Mouse (Mus musculus) neural tube, embryonic 13.5 days (tissue): ENCODE measurements around the gene Ipmk. TPM values are rescaled to one million over a fixed set of nuclear protein-coding genes. Genes with fewer than 3 reads are reported as not detected.
"Not testable (repeated sequence)": the region's sequence is repeated elsewhere in the genome, so short reads cannot be mapped to it uniquely, and the experiment has no call there.

ENCODE experiments used
- ATAC-seq: fragments of 200-750 bp; cut with Nextera tagmentation; 2 replicates; pipeline ENCODE4 v1.8.0; 2017; ENCODE audit warnings: low read depth, mild to moderate bottlenecking, moderate TSS enrichment, moderate library complexity
- H3K27ac ChIP-seq: fragments of 300-500 bp; sonication (generic); replicated peaks from 2 replicates; pipeline ENCODE4 v1.5.1; 2015; ENCODE audit warnings: moderate library complexity, mild to moderate bottlenecking, inconsistent platforms
- H3K27me3 ChIP-seq: fragments of 300-500 bp; sonication (generic); 2 replicates; pipeline ENCODE4 v1.6.1; 2015; ENCODE audit warnings: mild to moderate bottlenecking, inconsistent platforms
- H3K36me3 ChIP-seq: fragments of 300-500 bp; sonication (generic); 2 replicates; pipeline ENCODE4 v1.6.1; 2015; ENCODE audit warnings: mild to moderate bottlenecking, inconsistent platforms
- H3K4me1 ChIP-seq: fragments of 300-500 bp; sonication (generic); replicated peaks from 2 replicates; pipeline ENCODE4 v1.6.1; 2015; ENCODE audit warnings: inconsistent platforms
- H3K4me2 ChIP-seq: fragments of 300-500 bp; sonication (generic); 2 replicates; pipeline ENCODE4 v1.6.1; 2015; ENCODE audit warnings: inconsistent platforms, mild to moderate bottlenecking, moderate library complexity
- H3K4me3 ChIP-seq: fragments of 300-500 bp; sonication (generic); 2 replicates; pipeline ENCODE4 v1.5.1; 2015; ENCODE audit warnings: mild to moderate bottlenecking, inconsistent platforms
- H3K9ac ChIP-seq: fragments of 300-500 bp; sonication (generic); 2 replicates; pipeline ENCODE4 v1.6.1; 2015; ENCODE audit warnings: moderate library complexity, mild to moderate bottlenecking, inconsistent platforms
- H3K9me3 ChIP-seq: fragments of 300-500 bp; sonication (generic); 2 replicates; pipeline ENCODE4 v1.6.1; 2016; ENCODE audit warnings: inconsistent platforms
- WGBS: fragments of 180-500 bp; shearing (Covaris S2); methylation state at CpG from one replicate; pipeline ENCODE4 v1.1.7; 2015; 5-methylcytosine and 5-hydroxymethylcytosine counted together
- polyA plus RNA-seq: library from polyadenylated mRNA; unstranded; fragments of >200 nt; fragmentation: Nextera tagmentation; extraction: Ambion mirVana; gene quantifications from 2 replicates; pipeline ENCODE4 v1.2.1, GENCODE M21; 2015

Ipmk gene
- polyA plus RNA-seq, 1 experiment from 2014 or later: 16.0 TPM

DNA sequence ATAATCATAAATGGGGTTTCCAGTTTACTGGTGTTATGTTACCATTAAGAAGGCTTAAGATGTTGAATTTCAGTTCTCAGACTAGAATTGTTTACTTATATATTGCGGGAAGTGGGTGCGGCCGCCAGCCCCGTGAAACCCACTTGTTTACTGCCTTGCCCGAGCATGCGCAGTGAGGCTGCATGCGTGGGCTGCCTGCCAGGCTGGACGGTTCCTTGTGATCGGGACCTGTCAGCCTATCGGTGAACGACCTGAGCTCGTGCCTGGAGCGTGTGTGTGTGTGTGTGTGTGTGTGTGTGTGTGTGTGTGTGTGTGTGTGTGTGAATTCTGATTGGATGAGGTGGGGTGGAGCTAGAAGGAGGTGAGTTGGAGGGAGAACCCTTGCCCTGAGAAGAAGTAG is 114.8 kb downstream of the Ipmk start:
- not testable (repeated sequence) for H3K27ac ChIP-seq, H3K9ac ChIP-seq, H3K4me2 ChIP-seq, H3K4me1 ChIP-seq, H3K9me3 ChIP-seq, H3K36me3 ChIP-seq, H3K27me3 ChIP-seq, ATAC-seq, H3K4me3 ChIP-seq
- WGBS: 93% methylated on average over 13 of the region's 13 CpGs

GRCm38 (mm10) chr10:71464417-71464816 is 116.9 kb downstream of the Ipmk start:
- no peak for ATAC-seq
- Histone ChIP-seq H3K9me3 (no peaks in the 10 kb centered on the region), H3K27me3 (no peaks in the 10 kb centered on the region), H3K27ac (no peak overlapping the region), H3K4me3 (no peak overlapping the region), H3K4me1 (no peaks in the 10 kb centered on the region), H3K9ac (no peak overlapping the region), H3K4me2 (no peak overlapping the region), H3K36me3 (no peaks in the 10 kb centered on the region)
- 89% methylated on average over 6 of the region's 6 CpGs for WGBS

GRCm38 (mm10) chr10:71468315-71468714 is 120.8 kb downstream of the Ipmk start:
- Histone ChIP-seq H3K9ac (no peak overlapping the region), H3K4me1 (no peaks in the 10 kb centered on the region), H3K9me3 (no peaks in the 10 kb centered on the region), H3K27me3 (no peaks in the 10 kb centered on the region), H3K27ac (no peak overlapping the region), H3K4me3 (no peak overlapping the region), H3K36me3 (no peaks in the 10 kb centered on the region), H3K4me2 (no peak overlapping the region)
- ATAC-seq: no peak
- 95% methylated on average over 3 of the region's 3 CpGs for WGBS

GRCm38 (mm10) chr10:71469751-71470150 is 122.2 kb downstream of the Ipmk start:
- no peak overlapping the region for H3K9ac ChIP-seq
- no peak for ATAC-seq
- H3K4me2 ChIP-seq: no peak overlapping the region
- no peaks in the 10 kb centered on the region for H3K27me3 ChIP-seq
- no peaks in the 10 kb centered on the region for H3K4me1 ChIP-seq
- H3K27ac ChIP-seq: no peak overlapping the region
- H3K4me3 ChIP-seq: no peak overlapping the region
- H3K36me3 ChIP-seq: no peaks in the 10 kb centered on the region
- 66% methylated on average over 13 of the region's 13 CpGs for WGBS
- no peaks in the 10 kb centered on the region for H3K9me3 ChIP-seq

DNA sequence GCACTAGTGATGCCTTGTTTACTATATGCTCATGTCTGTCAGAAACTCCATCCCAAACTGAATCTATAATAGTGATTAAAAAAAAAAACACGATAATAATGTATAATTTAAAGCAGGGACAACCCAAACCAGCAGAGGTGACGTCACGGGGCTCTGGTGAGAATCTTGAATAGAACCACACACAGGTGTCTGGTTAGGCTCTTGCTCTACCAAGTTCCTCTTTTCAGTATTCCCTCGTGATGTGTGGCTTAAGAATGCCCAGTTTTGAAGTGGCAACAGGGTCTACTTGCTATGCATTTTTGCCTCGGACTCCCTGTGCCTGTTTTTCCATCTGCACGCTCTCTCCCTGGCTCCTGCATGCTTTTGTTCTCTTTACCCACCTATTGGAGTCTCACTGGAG is 124.5 kb downstream of the Ipmk start:
- H3K4me3 ChIP-seq: no peak overlapping the region
- no peak overlapping the region for H3K4me2 ChIP-seq
- WGBS: 87% methylated on average over 6 of the region's 6 CpGs
- no peak overlapping the region for H3K9ac ChIP-seq
- H3K27me3 ChIP-seq: no peaks in the 10 kb centered on the region
- ATAC-seq: no peak
- H3K4me1 ChIP-seq: 0 out of 2 replicates have a peak, but pooled peaks cover 4% of the 10 kb centered on the region
- no peaks in the 10 kb centered on the region for H3K36me3 ChIP-seq
- no peak overlapping the region for H3K27ac ChIP-seq
- H3K9me3 ChIP-seq: no peaks in the 10 kb centered on the region

- ATAC-seq: no peak
- H3K4me3 ChIP-seq: no peak overlapping the region
- no peak overlapping the region for H3K4me2 ChIP-seq
- H3K36me3 ChIP-seq: no peaks in the 10 kb centered on the region
- WGBS: 81% methylated on average over 13 of the region's 13 CpGs
- H3K27ac ChIP-seq: no peak overlapping the region
- peaks cover 18% of the 10 kb centered on the region for H3K4me1 ChIP-seq
- H3K9me3 ChIP-seq: no peaks in the 10 kb centered on the region
- H3K9ac ChIP-seq: no peak overlapping the region
- H3K27me3 ChIP-seq: no peaks in the 10 kb centered on the region
Observed at GRCm38 (mm10) chr10:71473590-71473989, 126.0 kb downstream of the Ipmk start.

- WGBS: 65% methylated on average over 8 of the region's 8 CpGs
- no peak overlapping the region for H3K4me2 ChIP-seq
- H3K9ac ChIP-seq: no peak overlapping the region
- H3K4me1 ChIP-seq: peaks cover 19% of the 10 kb centered on the region
- no peak overlapping the region for H3K4me3 ChIP-seq
- H3K9me3 ChIP-seq: no peaks in the 10 kb centered on the region
- no peaks in the 10 kb centered on the region for H3K27me3 ChIP-seq
- ATAC-seq: no peak; the same call in 1 of the 2 replicates
- H3K36me3 ChIP-seq: no peaks in the 10 kb centered on the region
- H3K27ac ChIP-seq: no peak overlapping the region
Observed at GRCm38 (mm10) chr10:71476471-71477080, 129.0 kb downstream of the Ipmk start.

DNA sequence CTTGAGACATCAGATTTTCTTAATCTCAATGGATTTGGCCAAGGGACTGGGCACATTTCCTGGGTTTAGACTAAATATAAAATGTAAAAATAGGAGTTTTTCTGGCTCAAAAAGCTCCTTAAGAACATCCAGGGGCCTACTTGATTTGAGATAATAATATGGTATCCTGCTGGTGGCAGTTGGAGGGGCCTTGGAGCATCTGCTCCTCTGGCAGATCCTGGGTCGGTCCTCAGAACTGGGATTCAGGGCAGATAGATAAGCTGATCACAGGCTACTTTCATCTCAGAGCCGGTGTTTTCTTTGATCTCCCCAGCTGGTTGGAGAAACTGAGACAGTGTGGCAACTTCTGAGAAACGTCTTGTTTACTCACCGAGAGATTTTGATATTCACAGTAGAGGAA is 129.6 kb downstream of the Ipmk start:
- no peak overlapping the region for H3K4me3 ChIP-seq
- ATAC-seq: no peak
- no peak overlapping the region for H3K9ac ChIP-seq
- H3K9me3 ChIP-seq: no peaks in the 10 kb centered on the region
- no peak overlapping the region for H3K27ac ChIP-seq
- no peaks in the 10 kb centered on the region for H3K36me3 ChIP-seq
- H3K27me3 ChIP-seq: no peaks in the 10 kb centered on the region
- no peak overlapping the region for H3K4me2 ChIP-seq
- peaks cover 19% of the 10 kb centered on the region for H3K4me1 ChIP-seq
- 75% methylated on average over 4 of the region's 4 CpGs for WGBS

GRCm38 (mm10) chr10:71479700-71480325 is 132.2 kb downstream of the Ipmk start:
- H3K9me3 ChIP-seq: no peaks in the 10 kb centered on the region
- no peak overlapping the region for H3K4me2 ChIP-seq
- H3K27ac ChIP-seq: no peak overlapping the region
- ATAC-seq: peak; percentile 49
- H3K27me3 ChIP-seq: no peaks in the 10 kb centered on the region
- no peaks in the 10 kb centered on the region for H3K36me3 ChIP-seq
- WGBS: 13% methylated on average over 8 of the region's 8 CpGs
- peaks cover 19% of the 10 kb centered on the region for H3K4me1 ChIP-seq
- no peak overlapping the region for H3K4me3 ChIP-seq
- H3K9ac ChIP-seq: no peak overlapping the region

Other genes with a start within 250 kb of the Ipmk start
- gene Bicc1, start 188.1 kb upstream of the Ipmk start, polyA plus RNA-seq: 5.9 and 6.7 TPM in 2 replicates
- gene Tfam, start 109.5 kb upstream of the Ipmk start, polyA plus RNA-seq: 56.6 and 69.5 TPM in 2 replicates
- gene Ube2d1, start 62.5 kb upstream of the Ipmk start, polyA plus RNA-seq: 200 and 217 TPM in 2 replicates
- 242 and 259 TPM in 2 replicates for gene Cisd1, start 2.8 kb upstream of the Ipmk start, polyA plus RNA-seq